Mouse (Mus musculus) liver, embryonic 16.5 days (tissue): ENCODE results near the gene Adcy5. TPM values are rescaled to one million over a fixed set of nuclear protein-coding genes. Genes with fewer than 3 reads are reported as not detected.
A peak's percentile ranks its signal among the peaks of the same experiment; 100 is the strongest.

ENCODE experiments used
- ATAC-seq: fragments of 200-750 bp; cut with Nextera tagmentation; 2 replicates; pipeline ENCODE4 v1.8.0; 2017; ENCODE audit warnings: low read depth, mild to moderate bottlenecking, moderate number of reproducible peaks, moderate library complexity
- H3K27ac ChIP-seq: fragments of 300-500 bp; sonication (generic); 2 replicates; pipeline ENCODE4 v1.5.1; 2014; ENCODE audit warnings: mild to moderate bottlenecking, low read length
- H3K27me3 ChIP-seq: fragments of 300-500 bp; sonication (generic); 2 replicates; pipeline ENCODE4 v1.6.1; 2014; ENCODE audit warnings: low read depth, low read length, mixed read lengths; ENCODE audit not compliant: control insufficient read depth, insufficient read depth
- H3K36me3 ChIP-seq: fragments of 300-500 bp; sonication (generic); 2 replicates; pipeline ENCODE4 v1.6.1; 2014; ENCODE audit warnings: mild to moderate bottlenecking; ENCODE audit not compliant: control insufficient read depth, insufficient read depth
- H3K4me1 ChIP-seq: fragments of 300-500 bp; sonication (generic); 2 replicates; pipeline ENCODE4 v1.6.1; 2014; ENCODE audit warnings: low read depth, low read length, mixed read lengths; ENCODE audit not compliant: control insufficient read depth
- H3K4me2 ChIP-seq: fragments of 300-500 bp; sonication (generic); 2 replicates; pipeline ENCODE4 v1.6.1; 2014; ENCODE audit warnings: low read depth, low read length, mixed read lengths
- H3K4me3 ChIP-seq: fragments of 300-500 bp; sonication (generic); 2 replicates; pipeline ENCODE4 v1.5.1; 2014; ENCODE audit warnings: low read depth, mild to moderate bottlenecking, low read length
- H3K9ac ChIP-seq: fragments of 300-500 bp; sonication (generic); 2 replicates; pipeline ENCODE4 v1.6.1; 2014; ENCODE audit warnings: low read depth, low read length
- H3K9me3 ChIP-seq: fragments of 300-500 bp; sonication (generic); replicated peaks from 2 replicates; pipeline ENCODE4 v1.6.1; 2016; ENCODE audit warnings: low read length; ENCODE audit not compliant: control insufficient read depth
- WGBS: fragments of 180-500 bp; shearing (Covaris S2); extraction: QIAGEN DNeasy Blood & Tissue Kit; methylation state at CpG from one replicate; pipeline ENCODE4 v1.1.7; 2014; ENCODE audit not compliant: insufficient replicate concordance; 5-methylcytosine and 5-hydroxymethylcytosine counted together
- polyA plus RNA-seq: library from polyadenylated mRNA; unstranded; fragments of >200 nt; fragmentation: Nextera tagmentation; extraction: Ambion mirVana; gene quantifications from 2 replicates; pipeline ENCODE4 v1.2.1, GENCODE M21; 2015

The Adcy5 gene
- polyA plus RNA-seq, 1 experiment from 2014 or later: 0.22 TPM

DNA sequence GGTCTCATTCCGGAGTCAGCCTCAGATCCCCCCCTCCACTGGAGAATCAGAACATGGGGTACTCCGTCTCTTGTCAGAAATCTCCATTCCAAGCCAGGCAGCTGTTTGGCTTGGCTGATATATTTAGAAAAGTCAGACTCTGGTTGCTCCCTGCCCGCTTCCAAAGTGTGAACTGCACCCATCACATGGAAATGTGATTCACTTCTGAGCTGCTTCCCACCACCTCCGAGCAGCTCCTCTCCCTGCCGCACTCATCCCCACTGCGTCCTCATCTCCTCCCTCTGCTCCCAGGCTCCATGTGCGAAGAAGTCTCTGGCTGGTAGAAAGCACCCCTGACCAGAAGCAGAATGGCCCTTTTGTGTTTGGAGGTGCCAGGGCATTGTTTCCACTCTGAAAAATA, 37.2 kb upstream of the Adcy5 start:
- Histone ChIP-seq H3K27me3 (no peaks in the 10 kb centered on the region), H3K4me2 (no peak overlapping the region), H3K9me3 (0 out of 2 replicates have a peak, but pooled peaks cover 2% of the 10 kb centered on the region), H3K27ac (no peak overlapping the region), H3K4me1 (no peaks in the 10 kb centered on the region), H3K36me3 (no peaks in the 10 kb centered on the region), H3K4me3 (no peak overlapping the region), H3K9ac (no peak overlapping the region)
- 65% methylated on average over 7 of the region's 7 CpGs for WGBS
- ATAC-seq: no peak

DNA sequence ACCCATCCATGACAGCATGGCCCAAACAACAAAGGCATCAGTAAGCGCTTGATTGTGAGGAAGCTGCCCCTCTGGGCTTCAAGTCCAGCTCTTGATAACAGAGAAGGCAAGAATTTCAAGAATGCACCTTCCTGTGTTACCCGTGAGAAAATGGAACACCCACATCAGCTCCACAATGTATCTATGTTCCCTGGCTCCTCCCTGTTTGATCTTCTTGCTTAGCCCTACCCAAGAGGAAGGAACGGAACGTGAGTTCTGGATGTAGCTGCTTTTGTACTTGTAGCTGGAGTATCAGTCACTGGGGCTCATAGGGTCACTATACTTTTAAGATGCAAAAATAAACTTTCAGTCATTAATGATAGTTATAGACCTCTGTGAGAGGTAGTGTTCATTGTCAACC, 34.1 kb upstream of the Adcy5 start:
- no peaks in the 10 kb centered on the region for H3K36me3 ChIP-seq
- H3K9ac ChIP-seq: no peak overlapping the region
- 59% methylated on average over 4 of the region's 4 CpGs for WGBS
- no peak overlapping the region for H3K27ac ChIP-seq
- H3K4me1 ChIP-seq: no peaks in the 10 kb centered on the region
- H3K9me3 ChIP-seq: 0 out of 2 replicates have a peak, but pooled peaks cover 2% of the 10 kb centered on the region
- H3K4me2 ChIP-seq: no peak overlapping the region
- ATAC-seq: no peak
- no peaks in the 10 kb centered on the region for H3K27me3 ChIP-seq
- H3K4me3 ChIP-seq: no peak overlapping the region

DNA sequence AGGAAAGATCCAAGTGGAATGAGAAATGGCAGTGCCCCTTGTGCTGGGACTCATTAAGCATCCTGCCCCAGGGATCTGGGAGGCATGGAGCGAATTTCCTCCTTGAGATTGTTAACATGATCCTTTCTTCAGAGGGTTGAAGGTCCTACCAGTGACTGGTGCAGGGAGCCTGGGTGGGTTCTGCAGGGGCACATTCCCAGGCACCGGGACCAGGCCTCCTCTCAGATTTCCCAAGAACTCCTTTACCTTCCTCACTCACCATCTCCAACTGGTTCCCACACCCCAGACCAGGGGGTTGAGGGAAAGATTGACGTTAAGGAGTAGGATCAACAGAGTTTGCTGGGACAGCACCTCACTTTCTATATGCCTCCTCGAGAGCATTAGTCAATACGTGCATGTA, 27.4 kb upstream of the Adcy5 start:
- no peak for ATAC-seq

DNA sequence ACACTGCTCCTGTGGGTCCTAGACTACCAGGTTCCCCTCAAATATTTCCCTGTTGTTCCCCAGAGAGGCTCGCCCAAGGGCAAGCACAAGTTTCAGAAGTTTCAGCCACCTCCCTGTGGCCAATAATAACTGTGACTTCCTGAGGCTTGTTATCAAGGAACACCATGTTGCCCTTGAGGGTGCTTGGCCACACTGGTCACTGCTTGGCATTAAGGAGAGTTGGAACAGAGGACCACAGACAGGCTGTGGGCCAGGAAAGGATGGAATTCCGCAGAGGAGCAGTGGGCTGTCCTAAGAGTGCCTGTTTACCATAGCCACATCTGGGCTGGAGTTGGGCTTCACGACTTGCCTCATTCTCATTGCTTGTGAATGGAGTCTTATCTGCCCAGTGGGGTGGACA, 24.5 kb upstream of the Adcy5 start:
- H3K27ac ChIP-seq: no peak overlapping the region
- H3K4me2 ChIP-seq: no peak overlapping the region
- no peaks in the 10 kb centered on the region for H3K4me1 ChIP-seq
- H3K36me3 ChIP-seq: no peaks in the 10 kb centered on the region
- no peak overlapping the region for H3K9ac ChIP-seq
- H3K27me3 ChIP-seq: no peaks in the 10 kb centered on the region
- no peak overlapping the region for H3K4me3 ChIP-seq
- ATAC-seq: no peak
- H3K9me3 ChIP-seq: no peaks in the 10 kb centered on the region
- WGBS: 37% methylated on average over 3 of the region's 3 CpGs

More for the DNA sequence above, 27.4 kb upstream of the Adcy5 start:
- H3K4me1 ChIP-seq: no peaks in the 10 kb centered on the region
- no peaks in the 10 kb centered on the region for H3K9me3 ChIP-seq
- H3K27me3 ChIP-seq: no peaks in the 10 kb centered on the region
- no peak overlapping the region for H3K9ac ChIP-seq
- H3K4me3 ChIP-seq: no peak overlapping the region
- no peak overlapping the region for H3K27ac ChIP-seq
- 66% methylated on average over 5 of the region's 5 CpGs for WGBS
- H3K36me3 ChIP-seq: no peaks in the 10 kb centered on the region
- H3K4me2 ChIP-seq: no peak overlapping the region

DNA sequence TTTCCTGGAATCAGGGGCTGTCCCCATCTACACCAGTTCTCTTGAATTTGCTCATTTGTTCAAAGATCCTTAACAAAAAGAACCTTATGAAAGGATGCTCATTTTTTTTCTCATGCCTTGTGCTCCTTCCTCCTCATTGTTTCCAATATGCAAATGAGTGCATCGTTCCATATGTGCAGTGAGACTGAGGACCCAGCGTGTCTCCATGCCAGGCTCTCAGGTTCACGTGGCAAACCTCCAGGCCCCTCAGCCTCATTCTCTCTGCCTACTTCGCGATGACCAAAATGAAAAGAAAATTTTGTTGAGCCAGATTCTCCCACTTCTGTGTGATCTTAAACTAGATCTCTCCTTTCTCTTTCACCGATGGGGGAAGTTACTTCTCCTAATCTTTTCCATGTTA, 15.3 kb upstream of the Adcy5 start:
- ATAC-seq: no peak
- no peak overlapping the region for H3K4me3 ChIP-seq
- no peaks in the 10 kb centered on the region for H3K4me1 ChIP-seq
- no peaks in the 10 kb centered on the region for H3K9me3 ChIP-seq
- no peaks in the 10 kb centered on the region for H3K27me3 ChIP-seq
- H3K9ac ChIP-seq: no peak overlapping the region
- H3K4me2 ChIP-seq: no peak overlapping the region
- 67% methylated on average over 6 of the region's 6 CpGs for WGBS
- no peaks in the 10 kb centered on the region for H3K36me3 ChIP-seq
- H3K27ac ChIP-seq: no peak overlapping the region

DNA sequence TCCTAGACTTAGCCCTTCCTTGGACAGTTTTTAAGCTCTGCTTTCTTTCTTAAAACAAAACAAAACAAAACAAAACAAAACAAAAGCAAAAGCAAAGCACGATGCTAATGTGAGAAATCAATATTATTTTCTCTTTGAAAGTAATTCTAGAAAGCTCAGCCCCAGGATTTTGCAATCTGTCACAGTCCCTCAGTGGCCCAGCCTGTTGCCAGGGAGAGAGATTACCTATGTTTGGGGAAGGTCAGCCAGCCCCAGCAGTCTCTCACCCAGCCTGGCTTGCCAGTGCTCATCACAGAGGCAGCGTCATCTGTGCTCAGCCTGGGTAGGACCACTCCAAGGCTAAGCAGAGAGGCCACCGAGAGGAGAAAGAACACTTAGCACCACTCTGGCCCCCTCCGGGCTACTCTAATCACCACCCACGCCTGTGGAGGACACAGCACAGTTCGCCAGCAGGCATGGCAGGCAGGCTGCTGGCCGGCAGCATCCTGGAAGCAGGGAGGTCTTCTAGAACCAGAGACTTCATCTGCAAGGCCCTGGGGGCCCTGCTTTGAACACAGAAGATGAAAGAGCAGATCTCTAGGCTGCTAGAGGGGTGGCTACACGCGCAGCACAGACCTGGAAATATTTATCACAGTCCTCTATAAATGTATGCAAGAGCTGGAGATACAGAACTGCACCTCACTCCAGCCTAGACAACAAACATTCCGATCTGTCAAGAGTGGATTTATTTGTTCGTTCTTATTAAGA, 14.6 kb upstream of the Adcy5 start:
- Histone ChIP-seq H3K4me3 (no peak overlapping the region), H3K9ac (no peak overlapping the region), H3K9me3 (no peaks in the 10 kb centered on the region), H3K4me1 (no peaks in the 10 kb centered on the region), H3K27ac (no peak overlapping the region), H3K36me3 (no peaks in the 10 kb centered on the region), H3K4me2 (no peak overlapping the region), H3K27me3 (no peaks in the 10 kb centered on the region)
- ATAC-seq: 0 out of 2 replicates have a peak, but pooled peaks have one; percentile 32
- WGBS: 32% methylated on average over 11 of the region's 11 CpGs

DNA sequence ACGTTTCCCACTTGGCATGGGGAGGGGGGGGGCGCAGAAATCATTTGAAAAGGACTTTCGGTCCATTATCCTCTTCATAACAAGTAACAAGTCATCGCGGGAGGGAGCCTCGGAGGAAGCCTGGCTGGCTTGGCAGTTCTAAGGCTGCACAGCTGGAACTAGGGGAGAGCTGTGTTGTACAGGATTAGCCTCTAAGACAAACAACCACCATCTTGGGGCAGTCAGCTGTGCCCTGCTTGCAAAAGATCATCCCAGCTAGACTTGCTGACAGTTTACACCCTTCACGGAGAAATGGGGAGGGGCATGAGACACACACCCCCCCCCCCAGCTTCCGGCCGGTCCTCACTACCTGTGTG, 14.1 kb upstream of the Adcy5 start:
- ATAC-seq: no peak

DNA sequence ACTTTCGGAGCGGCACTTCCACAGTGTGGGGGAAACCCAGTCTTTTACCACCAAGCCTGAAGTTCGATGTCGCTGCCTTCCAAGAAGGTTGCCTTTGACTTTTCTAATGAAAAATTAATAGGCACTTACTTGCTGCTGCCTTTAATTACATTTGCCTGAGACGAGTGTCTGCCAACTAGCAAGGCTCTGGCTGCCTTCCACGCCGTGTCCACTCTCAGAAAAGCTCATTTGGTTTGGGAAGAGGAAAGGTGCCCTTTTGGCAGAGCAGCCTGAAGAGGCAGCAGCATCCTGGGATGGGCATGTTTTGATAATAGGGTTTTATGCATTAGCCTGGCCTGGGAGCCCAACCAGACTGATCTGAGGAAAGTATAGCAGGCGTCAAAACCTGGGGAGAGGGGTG, 12.8 kb upstream of the Adcy5 start:
- Histone ChIP-seq H3K9ac (no peak overlapping the region), H3K9me3 (no peaks in the 10 kb centered on the region), H3K4me1 (no peaks in the 10 kb centered on the region), H3K27me3 (no peaks in the 10 kb centered on the region), H3K4me3 (no peak overlapping the region), H3K27ac (no peak overlapping the region), H3K36me3 (no peaks in the 10 kb centered on the region), H3K4me2 (no peak overlapping the region)
- WGBS: 71% methylated on average over 8 of the region's 8 CpGs
- ATAC-seq: no peak

More for the DNA sequence above, 14.1 kb upstream of the Adcy5 start:
- Histone ChIP-seq H3K9ac (no peak overlapping the region), H3K27ac (no peak overlapping the region), H3K9me3 (no peaks in the 10 kb centered on the region), H3K36me3 (no peaks in the 10 kb centered on the region), H3K27me3 (no peaks in the 10 kb centered on the region), H3K4me2 (no peak overlapping the region), H3K4me3 (no peak overlapping the region), H3K4me1 (no peaks in the 10 kb centered on the region)
- 55% methylated on average over 9 of the region's 9 CpGs for WGBS

DNA sequence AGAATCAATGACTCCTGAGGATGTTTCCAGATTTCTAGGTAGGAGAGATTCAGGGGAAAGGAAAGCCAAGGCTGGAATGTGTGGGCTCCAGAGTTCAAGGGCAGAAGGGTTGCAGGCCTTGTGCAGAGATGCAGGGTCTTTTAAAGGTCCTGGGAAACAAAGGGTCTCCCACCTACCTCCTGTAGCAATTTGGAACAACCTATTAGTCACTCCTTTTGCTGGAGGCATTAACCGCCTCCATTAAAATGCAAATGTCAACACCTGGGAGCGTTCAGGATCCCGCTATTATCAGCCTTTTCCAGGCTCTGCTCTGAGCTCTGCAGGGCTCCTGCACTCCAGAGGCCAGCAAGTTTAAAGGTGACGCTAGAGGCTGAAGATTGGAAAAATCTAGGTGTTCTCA, 8.5 kb upstream of the Adcy5 start:
- no peaks in the 10 kb centered on the region for H3K36me3 ChIP-seq
- no peak overlapping the region for H3K9ac ChIP-seq
- H3K27ac ChIP-seq: no peak overlapping the region
- ATAC-seq: no peak
- H3K4me2 ChIP-seq: no peak overlapping the region
- H3K27me3 ChIP-seq: peaks cover under 1% of the 10 kb centered on the region
- H3K9me3 ChIP-seq: no peaks in the 10 kb centered on the region
- H3K4me3 ChIP-seq: no peak overlapping the region
- WGBS: 24% methylated on average over 4 of the region's 4 CpGs
- no peaks in the 10 kb centered on the region for H3K4me1 ChIP-seq
